Mouse (Mus musculus) embryonic facial prominence, embryonic 14.5 days (tissue): ENCODE results near the gene Boc. TPM values are rescaled to one million over a fixed set of nuclear protein-coding genes. Genes with fewer than 3 reads are reported as not detected.
A peak's percentile ranks its signal among the peaks of the same experiment; 100 is the strongest.

Source experiments
- ATAC-seq: fragments of 200-750 bp; cut with Nextera tagmentation; 2 replicates; pipeline ENCODE4 v1.8.0; 2017; ENCODE audit warnings: low read depth, moderate number of reproducible peaks, moderate TSS enrichment
- DNase-seq: peaks from one replicate; pipeline ENCODE4 v3.0.0-alpha.2; 2015; ENCODE audit warnings: low spot score
- H3K27ac ChIP-seq: fragments of 300-500 bp; sonication (generic); replicated peaks from 2 replicates; pipeline ENCODE4 v1.5.1; 2014; ENCODE audit warnings: low read depth, mild to moderate bottlenecking, low read length, moderate library complexity
- H3K27me3 ChIP-seq: fragments of 300-500 bp; sonication (generic); replicated peaks from 2 replicates; pipeline ENCODE4 v1.6.1; 2014; ENCODE audit warnings: low read length; ENCODE audit not compliant: control insufficient read depth, insufficient read depth
- H3K36me3 ChIP-seq: fragments of 300-500 bp; sonication (generic); 2 replicates; pipeline ENCODE4 v1.6.1; 2014; ENCODE audit warnings: low read length, mixed read lengths; ENCODE audit not compliant: control insufficient read depth, insufficient read depth
- H3K4me1 ChIP-seq: fragments of 300-500 bp; sonication (generic); 2 replicates; pipeline ENCODE4 v1.6.1; 2014; ENCODE audit warnings: antibody characterized with exemption, low read length; ENCODE audit not compliant: control insufficient read depth, insufficient read depth
- H3K4me2 ChIP-seq: fragments of 300-500 bp; sonication (generic); 2 replicates; pipeline ENCODE4 v1.6.1; 2014; ENCODE audit warnings: low read depth, mild to moderate bottlenecking, low read length, moderate library complexity, mixed read lengths
- H3K4me3 ChIP-seq: fragments of 300-500 bp; sonication (generic); 2 replicates; pipeline ENCODE4 v1.5.1; 2014; ENCODE audit warnings: low read depth, mild to moderate bottlenecking, low read length
- H3K9ac ChIP-seq: fragments of 300-500 bp; sonication (generic); 2 replicates; pipeline ENCODE4 v1.6.1; 2014; ENCODE audit warnings: low read depth, mild to moderate bottlenecking, low read length, moderate library complexity, mixed read lengths
- H3K9me3 ChIP-seq: fragments of 300-500 bp; sonication (generic); 2 replicates; pipeline ENCODE4 v1.6.1; 2016; ENCODE audit warnings: low read length; ENCODE audit not compliant: control insufficient read depth
- WGBS: fragments of 180-500 bp; shearing (Covaris S2); extraction: QIAGEN DNeasy Blood & Tissue Kit; methylation state at CpG from one replicate; pipeline ENCODE4 v1.1.7; 2014; 5-methylcytosine and 5-hydroxymethylcytosine counted together
- polyA plus RNA-seq: library from polyadenylated mRNA; unstranded; fragments of >200 nt; fragmentation: Nextera tagmentation; extraction: Ambion mirVana; gene quantifications from 2 replicates; pipeline ENCODE4 v1.2.1, GENCODE M21; 2014

The Boc gene
- polyA plus RNA-seq, 1 experiment from 2014 or later = 34.8 TPM

DNA sequence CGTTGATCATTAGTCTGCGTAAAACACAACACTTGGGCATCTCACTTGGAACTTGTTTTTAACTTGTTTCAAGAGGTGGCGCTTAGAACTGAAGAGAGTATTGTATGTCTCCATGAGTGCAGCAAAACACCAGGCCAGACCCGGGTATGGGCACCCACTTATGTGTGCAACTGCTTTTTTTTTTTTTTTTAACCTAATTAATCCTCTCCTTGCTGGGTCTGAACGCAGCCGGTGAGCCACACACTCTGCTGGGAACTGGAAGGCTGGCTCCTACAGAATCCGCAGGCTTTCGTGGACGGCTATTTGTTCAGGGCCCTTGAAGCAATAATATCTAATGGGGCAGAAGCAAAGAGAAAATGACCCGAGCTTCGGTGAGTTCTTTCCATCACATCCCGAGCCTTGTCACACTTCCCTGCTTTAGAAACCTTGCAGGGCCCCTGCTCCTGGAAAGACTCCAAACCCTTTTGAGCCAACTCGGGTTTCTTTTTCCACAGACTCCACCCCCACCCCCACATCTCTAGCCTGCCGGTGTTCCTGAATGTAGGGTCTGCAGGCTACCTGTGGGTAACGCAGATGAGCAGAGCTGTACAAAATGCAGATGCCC, 20.8 kb upstream of the Boc start:
- peak; percentile 88 for DNase-seq
- Histone ChIP-seq H3K27ac (peak overlapping the region; percentile 77), H3K4me3 (no peak overlapping the region), H3K4me1 (peaks cover 15% of the 10 kb centered on the region), H3K9me3 (no peaks in the 10 kb centered on the region), H3K4me2 (peak overlapping the region; percentile 33), H3K27me3 (no peaks in the 10 kb centered on the region), H3K9ac (peak overlapping the region; percentile 15; the same call in 1 of the 2 replicates), H3K36me3 (no peaks in the 10 kb centered on the region)
- peak; percentile 85 for ATAC-seq
- 12% methylated on average over 15 of the region's 15 CpGs for WGBS

DNA sequence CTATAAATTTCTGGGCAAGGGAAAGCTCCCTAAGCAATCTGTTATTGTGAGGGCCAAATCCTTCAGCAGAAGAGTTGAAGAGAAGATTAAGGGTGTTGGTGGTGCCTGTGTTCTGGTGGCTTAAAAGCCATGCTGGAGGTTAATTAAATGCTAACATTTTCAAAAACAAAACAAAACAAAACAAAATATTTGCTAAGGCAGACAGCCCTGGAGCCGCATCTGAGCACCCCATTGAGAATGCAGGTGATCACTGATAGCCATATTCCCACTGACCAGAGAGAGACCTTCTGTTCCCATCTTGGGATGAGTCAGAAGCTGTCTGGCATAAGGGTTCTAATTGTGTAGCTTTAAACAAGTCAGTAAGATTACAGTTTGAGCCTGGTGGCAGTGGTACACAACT, 19.9 kb upstream of the Boc start:
- Histone ChIP-seq H3K36me3 (no peaks in the 10 kb centered on the region), H3K4me2 (no peak overlapping the region), H3K27me3 (no peaks in the 10 kb centered on the region), H3K9ac (no peak overlapping the region), H3K4me1 (peaks cover 15% of the 10 kb centered on the region), H3K4me3 (no peak overlapping the region), H3K27ac (peak overlapping the region; percentile 77; the same call in 1 of the 2 replicates), H3K9me3 (no peaks in the 10 kb centered on the region)
- ATAC-seq (no peak), DNase-seq (no peak)
- WGBS = 76% methylated on average over 1 of the region's 1 CpGs

DNA sequence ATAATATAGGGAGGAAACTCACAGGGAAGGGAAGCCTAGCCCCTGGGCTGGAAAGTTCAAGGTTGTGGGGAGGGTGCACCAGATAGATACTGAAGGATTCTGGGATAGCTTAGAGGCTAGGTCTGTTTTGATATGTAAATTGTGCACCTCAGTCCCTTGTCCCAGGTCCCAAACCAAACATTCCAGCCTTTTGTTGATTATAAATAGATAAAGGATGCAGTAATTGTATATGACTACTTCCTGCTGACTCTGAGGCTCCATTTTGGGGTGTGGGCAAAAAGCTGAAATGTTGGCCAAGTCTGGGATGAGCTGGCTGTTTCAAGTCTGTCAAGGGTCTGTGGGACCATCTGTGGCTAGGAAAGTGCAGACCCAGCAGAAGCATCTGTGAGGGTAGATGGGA, 9.4 kb upstream of the Boc start:
- ATAC-seq (no peak), DNase-seq (no peak)
- no peak overlapping the region for H3K4me3 ChIP-seq
- no peak overlapping the region for H3K4me2 ChIP-seq
- H3K9me3 ChIP-seq = 0 out of 2 replicates have a peak, but pooled peaks cover 3% of the 10 kb centered on the region
- H3K27ac ChIP-seq = no peak overlapping the region
- H3K9ac ChIP-seq = no peak overlapping the region
- no peaks in the 10 kb centered on the region for H3K36me3 ChIP-seq
- H3K27me3 ChIP-seq = no peaks in the 10 kb centered on the region
- H3K4me1 ChIP-seq = peaks cover 16% of the 10 kb centered on the region

DNA sequence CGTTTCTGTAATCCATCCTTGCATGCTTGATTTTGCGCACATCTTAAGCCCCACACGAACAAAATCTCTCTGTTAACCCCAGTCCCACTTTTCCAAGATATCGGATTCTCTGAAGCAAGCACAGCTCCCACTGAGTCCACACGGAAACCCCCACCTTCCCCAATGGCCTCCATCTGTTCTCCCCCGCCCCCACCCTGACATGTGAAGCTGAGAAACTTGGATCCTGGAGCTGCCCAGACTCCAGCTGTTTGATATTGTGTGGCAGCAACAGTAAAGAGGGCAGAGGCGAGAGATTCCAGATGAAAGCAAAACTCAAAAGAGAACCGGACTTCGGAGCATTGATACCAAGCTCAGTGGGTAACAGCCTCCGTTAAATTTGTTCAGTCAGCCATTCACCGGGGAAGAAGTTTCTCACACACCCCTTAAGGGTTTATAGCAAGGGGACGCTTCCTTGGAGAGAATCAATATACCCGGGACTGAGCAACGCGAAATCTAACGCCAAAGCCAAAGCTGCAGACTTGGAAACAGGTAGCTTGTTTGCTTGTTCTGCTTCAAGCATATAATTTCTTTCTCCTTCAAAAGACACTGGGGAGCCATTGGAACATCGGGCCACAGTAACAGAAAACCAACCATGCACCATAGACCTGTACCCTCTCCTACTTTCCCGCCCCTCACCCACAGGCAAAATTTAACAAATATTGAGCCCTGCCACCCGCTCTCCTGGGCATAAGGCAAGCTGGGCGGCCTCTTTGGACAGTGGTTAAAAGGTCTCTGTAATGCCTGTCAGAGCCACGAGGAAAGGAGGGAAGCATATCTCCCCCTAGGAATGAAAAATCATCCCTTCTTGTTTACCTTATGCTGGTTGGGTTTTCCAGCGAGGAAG, 6.9 kb upstream of the Boc start:
- Histone ChIP-seq H3K27me3 (no peaks in the 10 kb centered on the region), H3K4me3 (peak overlapping the region; percentile 16), H3K27ac (peak overlapping the region; percentile 56), H3K4me1 (peaks cover 16% of the 10 kb centered on the region), H3K9me3 (0 out of 2 replicates have a peak, but pooled peaks cover 3% of the 10 kb centered on the region), H3K36me3 (no peaks in the 10 kb centered on the region), H3K4me2 (peak overlapping the region; percentile 43), H3K9ac (peak overlapping the region; percentile 46; the same call in 1 of the 2 replicates)
- DNase-seq (peak; percentile 73), ATAC-seq (peak; percentile 80)
- 22% methylated on average over 22 of the region's 22 CpGs for WGBS

DNA sequence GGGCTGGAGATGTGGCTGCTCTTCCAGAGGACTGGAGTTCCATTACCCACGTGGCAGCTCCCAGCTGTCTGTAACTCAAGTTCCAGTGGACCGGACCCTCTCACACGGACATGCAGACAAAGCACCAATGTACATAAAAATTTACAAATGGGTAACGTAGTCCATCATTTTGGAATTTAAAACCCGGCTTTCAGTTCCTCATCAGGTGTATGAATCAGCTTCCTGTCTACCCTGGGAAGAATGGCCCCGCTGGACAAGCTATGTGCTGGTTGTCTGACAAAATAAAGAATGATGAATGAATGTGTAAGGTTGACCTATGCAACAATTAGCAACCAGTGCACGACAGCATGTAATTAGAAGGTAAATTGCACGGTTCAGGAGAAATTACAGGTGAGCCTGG, 5.7 kb upstream of the Boc start:
- H3K4me2 ChIP-seq = no peak overlapping the region
- no peak overlapping the region for H3K9ac ChIP-seq
- no peak overlapping the region for H3K27ac ChIP-seq
- H3K27me3 ChIP-seq = no peaks in the 10 kb centered on the region
- H3K9me3 ChIP-seq = no peaks in the 10 kb centered on the region
- WGBS = 55% methylated on average over 8 of the region's 8 CpGs
- DNase-seq (no peak), ATAC-seq (no peak)
- H3K36me3 ChIP-seq = no peaks in the 10 kb centered on the region
- H3K4me3 ChIP-seq = no peak overlapping the region
- peaks cover 18% of the 10 kb centered on the region for H3K4me1 ChIP-seq

DNA sequence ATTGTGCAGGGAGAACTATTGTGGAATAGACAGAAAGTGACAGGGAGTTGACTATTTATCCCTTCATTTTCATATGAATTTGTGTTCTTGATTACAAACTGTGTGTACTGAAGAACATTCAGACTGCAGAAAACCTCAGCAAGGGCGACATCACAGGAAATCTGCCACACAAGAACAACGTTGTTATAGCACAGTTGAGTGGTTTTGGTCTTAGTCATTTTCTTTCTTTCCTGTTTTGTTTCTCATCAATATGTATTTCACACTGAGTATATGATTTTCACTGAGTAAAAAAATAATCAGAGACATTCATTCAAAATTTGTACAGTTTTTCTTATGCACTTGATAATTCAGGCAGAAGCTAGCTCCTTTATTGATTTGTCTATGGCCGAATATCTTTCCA, 3.4 kb upstream of the Boc start:
- no peak overlapping the region for H3K27ac ChIP-seq
- H3K9me3 ChIP-seq = no peaks in the 10 kb centered on the region
- H3K4me1 ChIP-seq = peaks cover 22% of the 10 kb centered on the region
- no peak overlapping the region for H3K9ac ChIP-seq
- DNase-seq (no peak), ATAC-seq (no peak)
- no peak overlapping the region for H3K4me2 ChIP-seq
- 64% methylated on average over 3 of the region's 3 CpGs for WGBS
- H3K27me3 ChIP-seq = no peaks in the 10 kb centered on the region
- H3K4me3 ChIP-seq = no peak overlapping the region
- no peaks in the 10 kb centered on the region for H3K36me3 ChIP-seq

DNA sequence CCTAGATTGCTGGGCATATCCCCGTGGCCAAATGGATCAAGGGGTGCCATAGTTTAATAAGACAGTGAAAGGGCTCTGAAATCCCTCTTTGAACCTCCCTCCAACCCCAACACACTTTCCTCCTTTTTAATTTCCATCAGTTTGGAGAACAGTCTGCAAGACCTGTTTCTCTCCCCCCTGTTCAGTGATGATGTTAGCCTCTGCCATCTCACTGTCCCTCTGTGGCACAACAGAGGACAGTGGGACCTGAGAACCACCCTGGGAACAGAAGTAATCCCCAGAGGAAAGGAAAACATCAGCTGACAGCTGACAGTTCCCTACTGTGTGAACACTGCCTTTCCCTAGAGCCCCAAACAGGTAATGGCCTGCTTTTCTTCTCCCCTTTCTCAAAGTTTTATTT, 1.5 kb upstream of the Boc start:
- ATAC-seq = no peak
- Histone ChIP-seq H3K27me3 (no peaks in the 10 kb centered on the region), H3K36me3 (no peaks in the 10 kb centered on the region), H3K4me1 (peaks cover 19% of the 10 kb centered on the region), H3K9ac (no peak overlapping the region), H3K9me3 (no peaks in the 10 kb centered on the region), H3K27ac (peak overlapping the region; percentile 46; the same call in 1 of the 2 replicates), H3K4me2 (no peak overlapping the region), H3K4me3 (no peak overlapping the region)
- DNase-seq = no peak
- WGBS = 15% methylated on average over 1 of the region's 1 CpGs

DNA sequence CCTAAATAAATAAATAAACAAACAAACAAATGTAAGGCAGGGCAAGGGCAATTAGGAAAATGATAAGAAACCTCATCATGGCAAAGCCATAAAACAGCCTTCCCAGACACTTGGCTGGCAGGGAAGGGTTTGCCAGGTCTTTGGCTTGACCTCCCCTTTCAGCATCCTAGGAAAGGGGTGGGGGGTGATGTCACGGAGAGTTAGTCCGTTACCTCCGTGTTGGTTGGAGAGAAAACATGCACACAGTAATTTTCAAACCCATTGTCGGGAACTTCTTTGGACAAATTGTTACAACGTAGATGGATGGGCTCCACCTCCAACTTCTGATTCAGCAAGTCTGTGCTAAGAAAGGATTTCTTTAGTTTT, 616 bp upstream of the Boc start:
- Histone ChIP-seq H3K36me3 (no peaks in the 10 kb centered on the region), H3K27ac (peak overlapping the region; percentile 97), H3K27me3 (no peaks in the 10 kb centered on the region), H3K4me3 (peak overlapping the region; percentile 93), H3K4me2 (peak overlapping the region; percentile 72), H3K9me3 (no peaks in the 10 kb centered on the region), H3K4me1 (peaks cover 17% of the 10 kb centered on the region; the same call in 1 of the 2 replicates), H3K9ac (peak overlapping the region; percentile 100; the same call in 1 of the 2 replicates)
- ATAC-seq = no peak
- WGBS = 15% methylated on average over 5 of the region's 5 CpGs
- no peak for DNase-seq
